Mouse (Mus musculus) heart, embryonic 11.5 days (tissue): ENCODE measurements around the gene Cdh20. TPM values are rescaled to one million over a fixed set of nuclear protein-coding genes. Genes with fewer than 3 reads are reported as not detected.
A peak's percentile ranks its signal among the peaks of the same experiment; 100 is the strongest.

Experiments used
- ATAC-seq: fragments of 200-750 bp; cut with Nextera tagmentation; replicated peaks from 2 replicates; pipeline ENCODE4 v1.8.0; 2017; ENCODE audit warnings: moderate library complexity; ENCODE audit not compliant: insufficient number of reproducible peaks, low FRiP score, low TSS enrichment
- H3K27ac ChIP-seq: fragments of 300-500 bp; sonication (generic); 2 replicates; pipeline ENCODE4 v1.5.1; 2014; ENCODE audit warnings: mild to moderate bottlenecking, low read depth, low read length
- H3K27me3 ChIP-seq: fragments of 300-500 bp; sonication (generic); 2 replicates; pipeline ENCODE4 v1.6.1; 2014; ENCODE audit warnings: mild to moderate bottlenecking, low read length, mixed read lengths; ENCODE audit not compliant: control insufficient read depth, insufficient read depth
- H3K36me3 ChIP-seq: fragments of 300-500 bp; sonication (generic); 2 replicates; pipeline ENCODE4 v1.6.1; 2014; ENCODE audit warnings: mild to moderate bottlenecking, low read length, moderate library complexity, mixed read lengths; ENCODE audit not compliant: control insufficient read depth, insufficient read depth
- H3K4me1 ChIP-seq: fragments of 300-500 bp; sonication (generic); 2 replicates; pipeline ENCODE4 v1.6.1; 2014; ENCODE audit warnings: low read length; ENCODE audit not compliant: control insufficient read depth, insufficient read depth
- H3K4me2 ChIP-seq: fragments of 300-500 bp; sonication (generic); 2 replicates; pipeline ENCODE4 v1.6.1; 2014; ENCODE audit warnings: mild to moderate bottlenecking, moderate library complexity
- H3K4me3 ChIP-seq: fragments of 300-500 bp; sonication (generic); 2 replicates; pipeline ENCODE4 v1.5.1; 2014; ENCODE audit warnings: low read depth, low read length
- H3K9ac ChIP-seq: fragments of 300-500 bp; sonication (generic); 2 replicates; pipeline ENCODE4 v1.6.1; 2014; ENCODE audit warnings: mild to moderate bottlenecking, low read depth, low read length, moderate library complexity
- H3K9me3 ChIP-seq: fragments of 300-500 bp; sonication (generic); replicated peaks from 2 replicates; pipeline ENCODE4 v1.6.1; 2016; ENCODE audit warnings: low read length; ENCODE audit not compliant: control insufficient read depth
- WGBS: fragments of 180-500 bp; shearing (Covaris S2); extraction: QIAGEN DNeasy Blood & Tissue Kit; methylation state at CpG from one replicate; pipeline ENCODE4 v1.1.7; 2014; ENCODE audit not compliant: insufficient replicate concordance; 5-methylcytosine and 5-hydroxymethylcytosine counted together
- polyA plus RNA-seq: library from polyadenylated mRNA; unstranded; fragments of >200 nt; fragmentation: Nextera tagmentation; extraction: Ambion mirVana; gene quantifications from 2 replicates; pipeline ENCODE4 v1.2.1, GENCODE M21; 2014

Cdh20 gene
- polyA plus RNA-seq, 1 experiment from 2014 or later, result 0.47 TPM

GRCm38 (mm10) chr1:104980273-104980672 lies 211.9 kb downstream of the Cdh20 start:
- Histone ChIP-seq H3K4me3 (no peak overlapping the region), H3K27ac (no peak overlapping the region), H3K36me3 (no peaks in the 10 kb centered on the region), H3K4me2 (no peak overlapping the region), H3K27me3 (no peaks in the 10 kb centered on the region), H3K9me3 (no peaks in the 10 kb centered on the region), H3K9ac (no peak overlapping the region), H3K4me1 (no peaks in the 10 kb centered on the region)
- WGBS, result 73% methylated on average over 1 of the region's 1 CpGs
- ATAC-seq, result no peak

DNA sequence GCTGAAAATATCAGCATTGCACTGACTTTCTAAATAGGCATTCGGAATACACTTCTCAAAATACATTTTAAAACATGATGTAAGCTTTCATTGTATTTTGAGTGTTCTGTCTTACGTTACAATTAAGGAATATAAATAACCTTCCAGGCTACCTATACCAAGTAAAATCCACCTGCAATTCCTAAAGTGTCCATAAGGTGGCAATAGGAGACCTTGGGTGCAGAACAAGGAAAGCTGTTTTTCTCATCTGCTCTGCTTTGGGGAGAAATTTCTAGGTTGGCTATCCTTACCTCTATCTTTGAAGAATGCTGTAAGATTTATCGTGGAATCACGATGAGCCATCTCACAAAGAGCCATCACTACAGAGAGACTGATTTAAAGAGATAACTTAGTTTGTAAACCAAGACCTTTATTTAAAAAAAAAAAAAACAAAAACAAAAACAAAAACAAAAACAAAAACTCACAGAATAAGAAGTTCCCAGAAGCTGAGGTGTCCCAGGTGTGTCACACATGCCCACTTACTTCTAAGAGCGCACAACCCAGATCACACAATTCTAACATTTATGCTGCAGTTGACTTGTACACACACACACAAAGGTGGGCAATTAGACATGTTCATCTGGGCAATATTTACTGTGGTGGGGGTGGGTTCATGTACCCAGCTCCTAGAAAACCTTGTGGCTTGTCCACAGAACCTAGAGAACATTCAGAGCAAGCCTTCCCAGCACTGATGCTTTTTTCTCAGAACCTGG lies 218.1 kb downstream of the Cdh20 start:
- Histone ChIP-seq H3K36me3 (no peaks in the 10 kb centered on the region), H3K27me3 (no peaks in the 10 kb centered on the region), H3K4me2 (no peak overlapping the region), H3K9ac (no peak overlapping the region), H3K27ac (no peak overlapping the region), H3K9me3 (no peaks in the 10 kb centered on the region), H3K4me1 (no peaks in the 10 kb centered on the region), H3K4me3 (no peak overlapping the region)
- WGBS, result 28% methylated on average over 5 of the region's 5 CpGs
- ATAC-seq, result no peak

DNA sequence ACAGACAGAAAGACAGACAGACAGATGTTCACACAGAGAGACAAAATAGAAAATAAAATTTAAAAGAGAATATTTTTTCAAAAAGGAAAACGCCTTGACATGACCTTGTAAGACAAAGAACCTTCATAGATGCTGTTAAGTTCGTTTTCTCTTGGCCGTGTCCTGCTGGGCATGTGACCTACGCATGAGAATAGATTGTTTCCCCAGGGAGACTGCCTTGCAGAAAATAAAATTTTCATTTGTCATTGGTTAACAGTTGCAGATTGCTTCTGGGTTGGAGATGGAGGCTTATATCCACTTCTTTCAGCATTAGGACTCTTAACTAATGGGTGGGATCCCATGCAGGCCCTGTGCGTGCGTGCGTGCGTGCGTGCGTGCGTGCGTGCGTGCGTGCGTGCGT lies 219.2 kb downstream of the Cdh20 start:
- Histone ChIP-seq H3K9ac (no peak overlapping the region), H3K4me3 (no peak overlapping the region), H3K9me3 (no peaks in the 10 kb centered on the region), H3K27me3 (no peaks in the 10 kb centered on the region), H3K36me3 (no peaks in the 10 kb centered on the region), H3K27ac (no peak overlapping the region), H3K4me2 (no peak overlapping the region), H3K4me1 (no peaks in the 10 kb centered on the region)
- no peak for ATAC-seq
- WGBS, result 91% methylated on average over 16 of the region's 16 CpGs

- ATAC-seq, result no peak
- Histone ChIP-seq H3K27ac (no peak overlapping the region), H3K9ac (no peak overlapping the region), H3K36me3 (no peaks in the 10 kb centered on the region), H3K4me3 (no peak overlapping the region), H3K27me3 (no peaks in the 10 kb centered on the region; the same call in 1 of the 2 replicates), H3K4me1 (no peaks in the 10 kb centered on the region), H3K4me2 (no peak overlapping the region), H3K9me3 (no peaks in the 10 kb centered on the region)
Observed at GRCm38 (mm10) chr1:104992441-104992840, 224.1 kb downstream of the Cdh20 start.

DNA sequence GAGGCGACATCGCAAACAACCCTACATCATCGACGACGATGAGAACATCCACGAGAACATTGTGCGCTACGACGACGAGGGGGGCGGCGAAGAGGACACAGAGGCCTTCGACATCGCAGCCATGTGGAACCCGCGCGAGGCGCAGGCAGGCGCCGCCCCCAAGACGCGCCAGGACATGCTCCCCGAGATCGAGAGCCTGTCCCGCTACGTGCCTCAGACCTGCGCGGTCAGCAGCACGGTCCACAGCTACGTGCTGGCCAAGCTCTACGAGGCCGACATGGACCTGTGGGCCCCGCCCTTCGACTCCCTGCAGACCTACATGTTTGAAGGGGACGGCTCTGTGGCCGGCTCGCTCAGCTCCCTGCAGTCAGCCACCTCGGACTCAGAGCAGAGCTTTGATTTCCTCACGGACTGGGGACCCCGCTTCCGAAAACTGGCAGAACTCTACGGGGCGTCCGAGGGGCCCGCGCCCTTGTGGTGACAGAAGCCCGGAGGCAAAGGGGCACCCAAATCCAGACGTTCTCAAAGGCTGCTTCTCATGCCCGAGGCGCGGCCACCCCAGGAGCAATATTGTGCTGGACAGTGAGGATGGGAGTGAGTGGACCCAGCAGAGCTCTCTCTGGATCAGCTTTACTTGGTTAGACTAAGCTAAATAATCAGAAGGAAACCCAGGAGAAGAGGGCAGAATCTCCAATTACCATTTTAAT lies 225.7 kb downstream of the Cdh20 start:
- Histone ChIP-seq H3K4me3 (peak overlapping the region; percentile 46), H3K4me1 (no peaks in the 10 kb centered on the region), H3K9me3 (no peaks in the 10 kb centered on the region), H3K27ac (no peak overlapping the region), H3K27me3 (no peaks in the 10 kb centered on the region; the same call in 1 of the 2 replicates), H3K36me3 (no peaks in the 10 kb centered on the region), H3K4me2 (peak overlapping the region; percentile 81), H3K9ac (peak overlapping the region; percentile 65)
- ATAC-seq, result peak; percentile 76
- whole genome bisulfite sequencing, result 12% methylated on average over 51 of the region's 51 CpGs

- Histone ChIP-seq H3K4me3 (peak overlapping the region; percentile 46), H3K9me3 (no peaks in the 10 kb centered on the region), H3K27ac (no peak overlapping the region)
Observed at GRCm38 (mm10) chr1:104994612-104994986, 226.3 kb downstream of the Cdh20 start.

DNA sequence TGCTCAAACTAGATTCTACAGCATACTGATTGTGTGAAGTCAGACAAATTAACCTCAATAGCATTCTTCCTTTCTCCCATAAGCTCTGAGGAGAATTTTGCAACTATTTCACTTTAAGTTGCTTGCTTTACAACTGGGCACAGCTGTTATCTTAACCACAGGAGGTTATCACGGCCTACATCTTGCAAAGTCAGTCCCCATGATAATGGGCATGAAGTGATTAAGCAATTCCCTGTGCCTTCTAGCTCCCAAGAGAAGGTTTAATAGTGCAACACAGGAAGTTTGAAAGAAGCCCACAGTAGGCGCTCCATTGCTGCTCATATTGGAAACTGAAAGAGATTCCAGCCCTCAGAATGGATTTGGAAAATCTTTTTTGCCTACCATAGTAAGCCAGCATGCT lies 229.5 kb downstream of the Cdh20 start:
- no peak for ATAC-seq
- 58% methylated on average over 2 of the region's 2 CpGs for WGBS
- Histone ChIP-seq H3K4me2 (no peak overlapping the region), H3K27ac (no peak overlapping the region), H3K9me3 (no peaks in the 10 kb centered on the region), H3K4me3 (no peak overlapping the region), H3K4me1 (no peaks in the 10 kb centered on the region), H3K9ac (no peak overlapping the region), H3K27me3 (no peaks in the 10 kb centered on the region; the same call in 1 of the 2 replicates), H3K36me3 (no peaks in the 10 kb centered on the region)

More at GRCm38 (mm10) chr1:104994612-104994986, 226.3 kb downstream of the Cdh20 start:
- H3K36me3 ChIP-seq, result no peaks in the 10 kb centered on the region
- H3K9ac ChIP-seq, result no peak overlapping the region
- no peak for ATAC-seq
- WGBS, result 81% methylated on average over 3 of the region's 3 CpGs
- peak overlapping the region; percentile 81 for H3K4me2 ChIP-seq
- no peaks in the 10 kb centered on the region for H3K4me1 ChIP-seq
- H3K27me3 ChIP-seq, result no peaks in the 10 kb centered on the region; the same call in 1 of the 2 replicates

DNA sequence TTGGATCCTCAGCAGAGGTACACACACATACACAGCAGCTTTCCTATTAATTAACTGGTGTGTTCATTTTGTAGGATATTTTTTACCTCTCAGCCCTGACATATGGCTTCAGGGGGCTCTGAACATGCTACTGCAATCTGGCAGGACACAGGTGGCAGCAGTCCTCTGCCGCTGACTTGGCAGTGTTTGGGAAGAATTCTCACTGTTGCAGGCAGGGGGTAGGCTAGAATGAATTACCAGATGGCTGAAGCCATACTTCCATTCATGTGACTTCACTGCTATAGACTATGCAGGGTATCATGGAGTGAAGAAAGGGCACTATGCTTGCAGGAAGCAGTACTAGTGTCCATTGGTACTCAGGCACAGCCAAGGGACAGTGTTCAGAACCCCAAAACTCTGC lies 233.8 kb downstream of the Cdh20 start:
- H3K4me2 ChIP-seq, result no peak overlapping the region
- H3K27me3 ChIP-seq, result no peaks in the 10 kb centered on the region
- H3K4me1 ChIP-seq, result no peaks in the 10 kb centered on the region
- H3K36me3 ChIP-seq, result no peaks in the 10 kb centered on the region
- WGBS, result 79% methylated on average over 1 of the region's 1 CpGs
- no peak overlapping the region for H3K9ac ChIP-seq
- H3K27ac ChIP-seq, result no peak overlapping the region
- no peak overlapping the region for H3K4me3 ChIP-seq
- no peak for ATAC-seq
- no peaks in the 10 kb centered on the region for H3K9me3 ChIP-seq
